Mouse (Mus musculus): ENCODE data around the gene Slc37a3.

GRCm38 (mm10) chr6:39289721-39290120 lies 87.8 kb downstream of the Slc37a3 start:
- no peak for TF ChIP-seq ZNF384 (IDR thresholded peaks at IDR 0.05; ENCODE audit: low read depth, low read length)
- TF ChIP-seq ZC3H11A (IDR thresholded peaks at IDR 0.05; ENCODE audit: borderline replicate concordance, low read depth, low read length), result no peak
- no peak for TF ChIP-seq MAFK (IDR thresholded peaks at IDR 0.05; ENCODE audit: insufficient read depth, low read depth, low read length)
